Mouse (Mus musculus): ENCODE measurements around the gene Higd1a.

DNA sequence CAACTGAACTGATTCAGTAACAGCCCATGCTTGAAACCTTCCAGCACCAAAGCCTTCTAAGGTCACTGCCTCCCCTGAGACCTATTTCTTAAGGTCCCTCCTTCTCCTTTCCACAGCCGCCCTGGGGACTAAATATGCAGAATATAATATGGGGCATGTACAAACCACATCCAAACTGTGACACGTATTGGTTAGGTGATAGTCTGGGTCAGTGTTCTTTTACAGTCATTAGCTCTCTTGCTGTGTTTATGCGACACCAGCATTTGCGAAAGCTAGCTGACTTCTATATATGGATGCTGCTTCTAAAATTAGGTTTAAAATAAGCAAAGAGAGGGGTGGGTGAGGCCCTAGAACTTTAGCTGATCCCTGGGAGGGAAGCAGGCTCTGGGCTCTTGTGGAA, 38.7 kb upstream of the Higd1a start:
- no peak for TF ChIP-seq EP300 (optimal IDR thresholded peaks at IDR 0.05)
- TF ChIP-seq CTCF (IDR thresholded peaks at IDR 0.05; ENCODE audit: low read depth): no peak

Measured in stomach, postnatal 0 days (tissue).